Mouse (Mus musculus) CH12.LX (cell line): ENCODE data around the gene R3hcc1l. TPM values are rescaled to one million over a fixed set of nuclear protein-coding genes. Genes with fewer than 3 reads are reported as not detected.

ENCODE experiments used
- DNase-seq: peaks from one replicate; pipeline ENCODE4 v3.0.0-alpha.2; 2013; ENCODE audit errors: extremely low read depth
- H3K27ac ChIP-seq: 2 replicates; pipeline ENCODE4 v1.5.1; 2012; ENCODE audit warnings: low read depth, mild to moderate bottlenecking, control low read depth, moderate library complexity; ENCODE audit not compliant: insufficient read depth
- H3K27me3 ChIP-seq: replicated peaks from 2 replicates; pipeline ENCODE3; 2012; ENCODE audit warnings: inconsistent platforms
- H3K36me3 ChIP-seq, 2 experiments: replicated peaks in 1 of 2; 2 replicates each; pipeline versions ENCODE3 to v1.6.1; 2012; ENCODE audit warnings: inconsistent platforms in 1 of 2, low read length in 1 of 2, mild to moderate bottlenecking in 1 of 2, mixed read lengths in 1 of 2, moderate library complexity in 1 of 2; ENCODE audit not compliant: control insufficient read depth in 1 of 2, insufficient read depth in 1 of 2
- H3K4me1 ChIP-seq, 2 experiments: 2 replicates each; pipeline ENCODE4 v1.6.1; 2012; ENCODE audit warnings: inconsistent platforms in 1 of 2, moderate library complexity in 1 of 2; ENCODE audit not compliant: insufficient read depth in 2 of 2, control insufficient read depth in 1 of 2
- H3K4me2 ChIP-seq: 2 replicates; pipeline ENCODE4 v1.6.1; 2012; ENCODE audit warnings: low read depth, mild to moderate bottlenecking, control low read depth; ENCODE audit not compliant: poor library complexity, insufficient read depth, severe bottlenecking
- H3K4me3 ChIP-seq, 3 experiments: fragments of 150-350 bp in 1 of 3; sonication (generic) in 1 of 3; replicated peaks in 1 of 3; 2 replicates each; pipeline versions ENCODE3 to v1.5.1; 2011 to 2012; ENCODE audit warnings: low read depth in 2 of 3, low read length in 2 of 3, mild to moderate bottlenecking in 2 of 3, moderate library complexity in 2 of 3, control low read depth in 1 of 3, improper control_type of control experiment in 1 of 3, inconsistent platforms in 1 of 3, mixed read lengths in 1 of 3; ENCODE audit not compliant: poor library complexity in 1 of 3
- H3K79me2 ChIP-seq: replicated peaks from 2 replicates; pipeline ENCODE4 v1.6.1; 2012; ENCODE audit warnings: mild to moderate bottlenecking, moderate library complexity; ENCODE audit not compliant: control insufficient read depth, poor library complexity, insufficient read depth, severe bottlenecking; ENCODE audit errors: extremely low read depth
- H3K9ac ChIP-seq: 2 replicates; pipeline ENCODE4 v1.6.1; 2012; ENCODE audit warnings: low read depth, mild to moderate bottlenecking, control low read depth, moderate library complexity; ENCODE audit not compliant: insufficient read depth
- H3K9me3 ChIP-seq: replicated peaks from 2 replicates; pipeline ENCODE3; 2012; ENCODE audit warnings: low read length, inconsistent platforms, mixed read lengths
- CHD1 ChIP-seq: IDR thresholded peaks from 2 replicates; pipeline ENCODE4 v1.6.1; 2012; ENCODE audit warnings: low read depth, low read length, improper control_type of control experiment, inconsistent platforms
- E2F4 ChIP-seq: IDR thresholded peaks from 2 replicates; pipeline ENCODE4 v1.6.1; 2011; ENCODE audit warnings: low read depth, low read length, improper control_type of control experiment; ENCODE audit not compliant: insufficient replicate concordance
- ELF1 ChIP-seq: IDR thresholded peaks from 2 replicates; pipeline ENCODE4 v1.6.1; 2014; ENCODE audit warnings: low read depth, mild to moderate bottlenecking, inconsistent platforms, low read length, improper control_type of control experiment
- EP300 ChIP-seq: IDR thresholded peaks from 2 replicates; pipeline ENCODE4 v1.6.1; 2011; ENCODE audit warnings: low read length, improper control_type of control experiment
- ETS1 ChIP-seq: conservative IDR thresholded peaks from 2 replicates; pipeline ENCODE4 v1.6.1; 2012; ENCODE audit warnings: low read depth, mild to moderate bottlenecking, inconsistent platforms, low read length, improper control_type of control experiment, moderate library complexity
- HCFC1 ChIP-seq: IDR thresholded peaks from 2 replicates; pipeline ENCODE4 v1.6.1; 2012; ENCODE audit warnings: low read depth, mild to moderate bottlenecking, inconsistent platforms, low read length, improper control_type of control experiment
- JUND ChIP-seq: conservative IDR thresholded peaks from 2 replicates; pipeline ENCODE4 v1.6.1; 2011; ENCODE audit warnings: low read depth, low read length, improper control_type of control experiment
- KAT2A ChIP-seq: IDR thresholded peaks from 2 replicates; pipeline ENCODE4 v1.6.1; 2012; ENCODE audit warnings: low read length, improper control_type of control experiment, inconsistent platforms; ENCODE audit not compliant: insufficient replicate concordance
- MAFK ChIP-seq: IDR thresholded peaks from 2 replicates; pipeline ENCODE4 v1.6.1; 2011; ENCODE audit warnings: low read length, improper control_type of control experiment; ENCODE audit not compliant: insufficient replicate concordance
- MEF2A ChIP-seq: IDR thresholded peaks from 2 replicates; pipeline ENCODE4 v1.6.1; 2014; ENCODE audit warnings: low read depth, mild to moderate bottlenecking, inconsistent platforms, low read length, improper control_type of control experiment, borderline replicate concordance
- NELFE ChIP-seq: IDR thresholded peaks from 2 replicates; pipeline ENCODE4 v1.6.1; 2011; ENCODE audit warnings: low read depth, low read length, improper control_type of control experiment
- NRF1 ChIP-seq: IDR thresholded peaks from 2 replicates; pipeline ENCODE4 v1.6.1; 2014; ENCODE audit warnings: low read depth, mild to moderate bottlenecking, inconsistent platforms, low read length, improper control_type of control experiment, moderate library complexity
- POLR2A ChIP-seq: IDR thresholded peaks from 2 replicates; pipeline ENCODE4 v1.6.1; 2011; ENCODE audit warnings: low read depth, mild to moderate bottlenecking, improper control_type of control experiment, low read length
- POLR2AphosphoS2 ChIP-seq: IDR thresholded peaks from 2 replicates; pipeline ENCODE4 v1.6.1; 2011; ENCODE audit warnings: low read depth, low read length, improper control_type of control experiment
- RCOR1 ChIP-seq: conservative IDR thresholded peaks from 2 replicates; pipeline ENCODE4 v1.6.1; 2012; ENCODE audit warnings: low read depth, mild to moderate bottlenecking, inconsistent platforms, low read length, improper control_type of control experiment
- SIN3A ChIP-seq: IDR thresholded peaks from 2 replicates; pipeline ENCODE4 v1.6.1; 2012; ENCODE audit warnings: low read length, improper control_type of control experiment, inconsistent platforms
- TBP ChIP-seq: conservative IDR thresholded peaks from 2 replicates; pipeline ENCODE4 v1.6.1; 2011; ENCODE audit warnings: low read depth, low read length, improper control_type of control experiment
- TCF12 ChIP-seq: IDR thresholded peaks from 2 replicates; pipeline ENCODE4 v1.6.1; 2014; ENCODE audit warnings: low read depth, mild to moderate bottlenecking, inconsistent platforms, low read length, improper control_type of control experiment
- UBTF ChIP-seq: IDR thresholded peaks from 2 replicates; pipeline ENCODE4 v1.6.1; 2012; ENCODE audit warnings: low read depth, mild to moderate bottlenecking, inconsistent platforms, low read length, improper control_type of control experiment, moderate library complexity
- USF2 ChIP-seq: conservative IDR thresholded peaks from 2 replicates; pipeline ENCODE4 v1.6.1; 2011; ENCODE audit warnings: low read depth, low read length, improper control_type of control experiment
- ZC3H11A ChIP-seq: IDR thresholded peaks from 2 replicates; pipeline ENCODE4 v1.6.1; 2012; ENCODE audit warnings: low read depth, mild to moderate bottlenecking, inconsistent platforms, low read length, improper control_type of control experiment
- ZKSCAN1 ChIP-seq: IDR thresholded peaks from 2 replicates; pipeline ENCODE4 v1.6.1; 2012; ENCODE audit warnings: low read depth, inconsistent platforms, low read length, improper control_type of control experiment, borderline replicate concordance
- dilution Hi-C: fragments of 300-500 bp; cut with MboI; formaldehyde crosslinking; loops from 2 replicates; pipeline ENCODE4 v1.14.3; 2020; ENCODE audit warnings: low sequenced_read_pairs; ENCODE audit not compliant: extremely low pct_unique_long_range_greater_than_20kb, extremely low pct_ligation_motif_present
- in situ Hi-C: fragments of 300-500 bp; cut with MboI; formaldehyde crosslinking; loops from 3 replicates; pipeline ENCODE4 v1.14.3; 2019; ENCODE audit warnings: low sequenced_read_pairs, low pct_ligation_motif_present, low pct_unique_long_range_greater_than_20kb, mixed read lengths
- polyA plus RNA-seq: library from polyadenylated mRNA; unstranded; fragments of >175 nt; gene quantifications from 2 replicates; pipeline ENCODE4 v1.2.1, GENCODE M21; 2012; ENCODE audit warnings: low read depth; ENCODE audit not compliant: insufficient read length
- total RNA-seq, 2 experiments: library from RNA; depleted of rRNA; stranded (reverse); fragments of 300-350 nt in 1 of 2; fragments of >200 nt in 1 of 2; gene quantifications; 2 replicates each; pipeline ENCODE4 v1.2.3; 2012 to 2014

The R3hcc1l gene
- total and polyA plus RNA-seq, 3 experiments: 6.1 to 12.2 (median 10.7) TPM

- H3K27ac ChIP-seq: no peak overlapping the region
- no peaks in the 10 kb centered on the region for H3K9me3 ChIP-seq
- TF ChIP-seq CHD1: no peak
- no peak for TF ChIP-seq ZKSCAN1
- no peak for TF ChIP-seq KAT2A
- TF ChIP-seq UBTF: no peak
- TF ChIP-seq NELFE: no peak
- TF ChIP-seq TCF12: no peak
- TF ChIP-seq POLR2A: no peak
- dilution Hi-C loops: no loop called here
- no peak overlapping the region for H3K4me2 ChIP-seq
- H3K79me2 ChIP-seq: no peaks in the 10 kb centered on the region
- no peak overlapping the region for H3K9ac ChIP-seq
- H3K4me1 ChIP-seq: 0 out of 4 replicates have a peak, but pooled peaks cover 0 to 3% of the 10 kb centered on the region in 2 experiments
- in situ Hi-C loops: no loop called here
- peaks cover 6% of the 10 kb centered on the region for H3K27me3 ChIP-seq
- peaks cover 6 to 32% of the 10 kb centered on the region in 2 experiments for H3K36me3 ChIP-seq
- no peak overlapping the region for H3K4me3 ChIP-seq
- no peak for DNase-seq
These were observed 79.3 kb downstream of the R3hcc1l start for GRCm38 (mm10) chr19:42597896-42598295.

- no peak for DNase-seq
- in situ Hi-C loops: no loop called here
- dilution Hi-C loops: no loop called here
These were observed 81.3 kb downstream of the R3hcc1l start for GRCm38 (mm10) chr19:42599891-42600290.

GRCm38 (mm10) chr19:42600591-42600990 is 82.0 kb downstream of the R3hcc1l start:
- 0 out of 4 replicates have a peak, but pooled peaks cover 0 to under 1% of the 10 kb centered on the region in 2 experiments for H3K4me1 ChIP-seq
- H3K27ac ChIP-seq: no peak overlapping the region
- no peak for DNase-seq
- H3K79me2 ChIP-seq: no peaks in the 10 kb centered on the region
- no peak overlapping the region for H3K9ac ChIP-seq
- no peak overlapping the region for H3K4me2 ChIP-seq
- no peak for TF ChIP-seq MEF2A
- no peak for TF ChIP-seq TBP
- no peak for TF ChIP-seq HCFC1
- TF ChIP-seq USF2: no peak
- TF ChIP-seq ZC3H11A: no peak
- no peak for TF ChIP-seq RCOR1
- TF ChIP-seq UBTF: no peak
- no peak for TF ChIP-seq E2F4
- TF ChIP-seq ETS1: no peak
- TF ChIP-seq ZKSCAN1: no peak
- TF ChIP-seq TCF12: no peak
- no peak for TF ChIP-seq NELFE
- H3K4me3 ChIP-seq: no peak overlapping the region
- in situ Hi-C loops (no loop called here), dilution Hi-C loops (no loop called here)
- peaks cover 0 to 8% of the 10 kb centered on the region in 2 experiments for H3K36me3 ChIP-seq
- no peaks in the 10 kb centered on the region for H3K9me3 ChIP-seq
- peaks cover 23% of the 10 kb centered on the region for H3K27me3 ChIP-seq

More at GRCm38 (mm10) chr19:42599891-42600290, 81.3 kb downstream of the R3hcc1l start:
- no peak overlapping the region for H3K4me3 ChIP-seq
- H3K9ac ChIP-seq: no peak overlapping the region
- no peak for TF ChIP-seq MAFK
- no peak for TF ChIP-seq CHD1
- TF ChIP-seq ELF1: no peak
- no peak for TF ChIP-seq NRF1
- no peak for TF ChIP-seq POLR2A
- TF ChIP-seq JUND: no peak
- TF ChIP-seq TBP: no peak
- no peak for TF ChIP-seq POLR2AphosphoS2
- TF ChIP-seq SIN3A: no peak
- TF ChIP-seq EP300: no peak
- peaks cover 0 to 14% of the 10 kb centered on the region in 2 experiments for H3K36me3 ChIP-seq
- no peaks in the 10 kb centered on the region for H3K79me2 ChIP-seq
- H3K27me3 ChIP-seq: peaks cover 18% of the 10 kb centered on the region
- 0 out of 4 replicates have a peak, but pooled peaks cover 0 to 3% of the 10 kb centered on the region in 2 experiments for H3K4me1 ChIP-seq
- H3K9me3 ChIP-seq: no peaks in the 10 kb centered on the region
- H3K4me2 ChIP-seq: no peak overlapping the region
- no peak overlapping the region for H3K27ac ChIP-seq
